Mouse (Mus musculus): Measurements from ENCODE around the gene Irs2. TPM values are rescaled to one million over a fixed set of nuclear protein-coding genes. Genes with fewer than 3 reads are reported as not detected.

Gene Irs2
- total and polyA plus RNA-seq, 2 experiments: 4.8 to 8.6 TPM

- H3K36me3 ChIP-seq (ENCODE audit: control insufficient read depth, insufficient read depth, low read length): peaks cover 25% of the 10 kb centered on the region; the same call in 1 of the 2 replicates
- H3K4me1 ChIP-seq (ENCODE audit: control insufficient read depth, insufficient read depth, low read length): peaks cover 2% of the 10 kb centered on the region; the same call in 1 of the 2 replicates
- no peak overlapping the region for H3K27ac ChIP-seq (replicated peaks; ENCODE audit: insufficient read depth, low read depth, low read length)
These were observed 17.7 kb downstream of the Irs2 start for GRCm38 (mm10) chr8:10990421-10991110.

GRCm38 (mm10) chr8:10989946-10990345, 18.3 kb downstream of the Irs2 start:
- Histone ChIP-seq H3K4me1 (ENCODE audit: control insufficient read depth, insufficient read depth, low read length) (peaks cover 2% of the 10 kb centered on the region; the same call in 1 of the 2 replicates), H3K9ac (ENCODE audit: low read depth, low read length) (no peak overlapping the region), H3K4me3 (ENCODE audit: insufficient read depth, low read depth, low read length) (no peak overlapping the region), H3K79me2 (ENCODE audit: control insufficient read depth, insufficient read depth, low read length) (peaks cover 18% of the 10 kb centered on the region), H3K36me3 (ENCODE audit: control insufficient read depth, insufficient read depth, low read length) (peaks cover 29% of the 10 kb centered on the region; the same call in 1 of the 2 replicates), H3K27ac (replicated peaks; ENCODE audit: insufficient read depth, low read depth, low read length) (no peak overlapping the region), H3K27me3 (ENCODE audit: control insufficient read depth, insufficient read depth, low read length) (no peaks in the 10 kb centered on the region)
- WGBS: 92% methylated on average over 3 of the region's 3 CpGs
- TF ChIP-seq CTCF (IDR thresholded peaks at IDR 0.05; ENCODE audit: low read depth, low read length) (no peak), POLR2A (IDR thresholded peaks at IDR 0.05; ENCODE audit: extremely low read depth, insufficient read depth, low read length) (no peak)
- DNase-seq (ENCODE audit: extremely low read depth, low read depth, low spot score): no peak

More at GRCm38 (mm10) chr8:10990421-10991110, 17.7 kb downstream of the Irs2 start:
- Histone ChIP-seq H3K27me3 (ENCODE audit: control insufficient read depth, insufficient read depth, low read length) (no peaks in the 10 kb centered on the region), H3K9ac (ENCODE audit: low read depth, low read length) (no peak overlapping the region), H3K79me2 (ENCODE audit: control insufficient read depth, insufficient read depth, low read length) (peaks cover 22% of the 10 kb centered on the region), H3K4me3 (ENCODE audit: insufficient read depth, low read depth, low read length) (no peak overlapping the region)
- 40% methylated on average over 10 of the region's 10 CpGs for WGBS
- DNase-seq (ENCODE audit: extremely low read depth, low read depth, low spot score): peak; percentile 20
- TF ChIP-seq POLR2A (IDR thresholded peaks at IDR 0.05; ENCODE audit: extremely low read depth, insufficient read depth, low read length): no peak
- no peak for TF ChIP-seq CTCF (IDR thresholded peaks at IDR 0.05; ENCODE audit: low read depth, low read length)

- no peak overlapping the region for H3K27ac ChIP-seq (replicated peaks; ENCODE audit: insufficient read depth, low read depth, low read length)
- H3K9ac ChIP-seq (ENCODE audit: low read depth, low read length): no peak overlapping the region
- peaks cover 30% of the 10 kb centered on the region; the same call in 1 of the 2 replicates for H3K36me3 ChIP-seq (ENCODE audit: control insufficient read depth, insufficient read depth, low read length)
- TF ChIP-seq CTCF (IDR thresholded peaks at IDR 0.05; ENCODE audit: low read depth, low read length) (no peak), POLR2A (IDR thresholded peaks at IDR 0.05; ENCODE audit: extremely low read depth, insufficient read depth, low read length) (no peak)
- H3K4me3 ChIP-seq (ENCODE audit: insufficient read depth, low read depth, low read length): no peak overlapping the region
- no peaks in the 10 kb centered on the region for H3K27me3 ChIP-seq (ENCODE audit: control insufficient read depth, insufficient read depth, low read length)
- H3K4me1 ChIP-seq (ENCODE audit: control insufficient read depth, insufficient read depth, low read length): no peaks in the 10 kb centered on the region
- WGBS: 95% methylated on average over 17 of the region's 17 CpGs
- peaks cover 6% of the 10 kb centered on the region; the same call in 1 of the 2 replicates for H3K79me2 ChIP-seq (ENCODE audit: control insufficient read depth, insufficient read depth, low read length)
- DNase-seq (ENCODE audit: extremely low read depth, low read depth, low spot score): no peak
These were observed 21.6 kb downstream of the Irs2 start for GRCm38 (mm10) chr8:10986638-10987037.

- 91% methylated on average over 7 of the region's 7 CpGs for WGBS
- no peaks in the 10 kb centered on the region for H3K4me1 ChIP-seq (ENCODE audit: control insufficient read depth, insufficient read depth, low read length)
These were observed 23.2 kb downstream of the Irs2 start for GRCm38 (mm10) chr8:10985064-10985463.

GRCm38 (mm10) chr8:10980876-10981275, 27.4 kb downstream of the Irs2 start:
- Histone ChIP-seq H3K9ac (ENCODE audit: low read depth, low read length) (no peak overlapping the region), H3K27ac (replicated peaks; ENCODE audit: insufficient read depth, low read depth, low read length) (no peak overlapping the region), H3K4me3 (ENCODE audit: insufficient read depth, low read depth, low read length) (no peak overlapping the region), H3K36me3 (ENCODE audit: control insufficient read depth, insufficient read depth, low read length) (peaks cover 9% of the 10 kb centered on the region; the same call in 1 of the 2 replicates), H3K27me3 (ENCODE audit: control insufficient read depth, insufficient read depth, low read length) (no peaks in the 10 kb centered on the region), H3K79me2 (ENCODE audit: control insufficient read depth, insufficient read depth, low read length) (no peaks in the 10 kb centered on the region), H3K4me1 (ENCODE audit: control insufficient read depth, insufficient read depth, low read length) (peaks cover 6% of the 10 kb centered on the region; the same call in 1 of the 2 replicates)
- DNase-seq (ENCODE audit: extremely low read depth, low read depth, low spot score): no peak
- 83% methylated on average over 6 of the region's 6 CpGs for WGBS
- TF ChIP-seq POLR2A (IDR thresholded peaks at IDR 0.05; ENCODE audit: extremely low read depth, insufficient read depth, low read length) (no peak), CTCF (IDR thresholded peaks at IDR 0.05; ENCODE audit: low read depth, low read length) (no peak)

More at GRCm38 (mm10) chr8:10985064-10985463, 23.2 kb downstream of the Irs2 start:
- Histone ChIP-seq H3K36me3 (ENCODE audit: control insufficient read depth, insufficient read depth, low read length) (peaks cover 30% of the 10 kb centered on the region; the same call in 1 of the 2 replicates), H3K4me3 (ENCODE audit: insufficient read depth, low read depth, low read length) (no peak overlapping the region), H3K27me3 (ENCODE audit: control insufficient read depth, insufficient read depth, low read length) (no peaks in the 10 kb centered on the region), H3K9ac (ENCODE audit: low read depth, low read length) (no peak overlapping the region), H3K27ac (replicated peaks; ENCODE audit: insufficient read depth, low read depth, low read length) (no peak overlapping the region), H3K79me2 (ENCODE audit: control insufficient read depth, insufficient read depth, low read length) (peaks cover 3% of the 10 kb centered on the region; the same call in 1 of the 2 replicates)
- TF ChIP-seq CTCF (IDR thresholded peaks at IDR 0.05; ENCODE audit: low read depth, low read length) (no peak), POLR2A (IDR thresholded peaks at IDR 0.05; ENCODE audit: extremely low read depth, insufficient read depth, low read length) (no peak)
- DNase-seq (ENCODE audit: extremely low read depth, low read depth, low spot score): no peak

GRCm38 (mm10) chr8:10979916-10980315, 28.3 kb downstream of the Irs2 start:
- peaks cover under 1% of the 10 kb centered on the region; the same call in 1 of the 2 replicates for H3K36me3 ChIP-seq (ENCODE audit: control insufficient read depth, insufficient read depth, low read length)
- TF ChIP-seq POLR2A (IDR thresholded peaks at IDR 0.05; ENCODE audit: extremely low read depth, insufficient read depth, low read length) (no peak), CTCF (IDR thresholded peaks at IDR 0.05; ENCODE audit: low read depth, low read length) (no peak)
- H3K4me3 ChIP-seq (ENCODE audit: insufficient read depth, low read depth, low read length): no peak overlapping the region
- H3K9ac ChIP-seq (ENCODE audit: low read depth, low read length): no peak overlapping the region
- peaks cover 6% of the 10 kb centered on the region; the same call in 1 of the 2 replicates for H3K4me1 ChIP-seq (ENCODE audit: control insufficient read depth, insufficient read depth, low read length)
- 71% methylated on average over 7 of the region's 7 CpGs for WGBS
- H3K79me2 ChIP-seq (ENCODE audit: control insufficient read depth, insufficient read depth, low read length): no peaks in the 10 kb centered on the region
- H3K27me3 ChIP-seq (ENCODE audit: control insufficient read depth, insufficient read depth, low read length): no peaks in the 10 kb centered on the region
- H3K27ac ChIP-seq (replicated peaks; ENCODE audit: insufficient read depth, low read depth, low read length): no peak overlapping the region
- DNase-seq (ENCODE audit: extremely low read depth, low read depth, low spot score): no peak
